Mouse (Mus musculus): ENCODE results near the gene Dysf.
A peak's percentile ranks its signal among the peaks of the same experiment; 100 is the strongest.

Dysf gene

DNA sequence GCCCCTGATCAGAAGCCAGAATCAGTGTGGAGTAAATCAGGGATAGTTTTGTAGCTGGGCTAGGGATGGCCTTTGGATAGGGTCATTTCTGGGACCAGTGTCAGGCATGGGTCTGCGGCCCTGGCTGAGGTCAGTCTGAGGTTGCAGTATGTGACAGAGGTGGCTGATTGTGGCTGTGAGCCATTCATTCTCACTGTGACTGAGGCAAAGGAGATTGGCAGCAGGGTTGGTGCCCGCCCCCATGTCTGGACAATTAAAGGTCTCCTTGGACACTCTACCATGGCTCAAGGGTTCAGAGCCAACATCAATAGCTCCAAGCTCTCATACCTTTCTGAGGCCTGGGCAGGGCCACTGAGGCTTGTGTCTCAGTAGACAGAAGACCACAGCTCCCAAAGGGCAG is 227.0 kb downstream of the Dysf start:
- DNase-seq = no peak

DNA sequence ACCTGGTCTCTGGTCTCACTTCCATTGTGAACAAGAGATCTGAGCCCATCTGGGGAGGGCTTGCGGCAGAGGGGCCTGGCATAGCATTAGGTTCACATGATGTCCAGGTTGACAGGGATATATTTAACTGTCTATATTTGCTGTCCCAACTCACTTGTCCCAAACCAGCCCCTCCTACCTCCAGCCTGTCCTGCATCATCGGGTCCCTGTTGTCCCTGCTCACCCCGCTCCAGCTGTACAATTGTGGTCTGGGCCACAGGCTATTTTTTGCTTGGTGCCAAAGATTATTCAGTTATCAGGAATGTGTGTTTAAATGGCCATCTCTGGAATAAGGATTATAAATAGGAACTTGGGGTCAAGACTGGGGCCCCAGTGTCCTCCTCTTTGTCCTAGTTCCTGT is 235.0 kb downstream of the Dysf start:
- peak; percentile 17 for DNase-seq

DNA sequence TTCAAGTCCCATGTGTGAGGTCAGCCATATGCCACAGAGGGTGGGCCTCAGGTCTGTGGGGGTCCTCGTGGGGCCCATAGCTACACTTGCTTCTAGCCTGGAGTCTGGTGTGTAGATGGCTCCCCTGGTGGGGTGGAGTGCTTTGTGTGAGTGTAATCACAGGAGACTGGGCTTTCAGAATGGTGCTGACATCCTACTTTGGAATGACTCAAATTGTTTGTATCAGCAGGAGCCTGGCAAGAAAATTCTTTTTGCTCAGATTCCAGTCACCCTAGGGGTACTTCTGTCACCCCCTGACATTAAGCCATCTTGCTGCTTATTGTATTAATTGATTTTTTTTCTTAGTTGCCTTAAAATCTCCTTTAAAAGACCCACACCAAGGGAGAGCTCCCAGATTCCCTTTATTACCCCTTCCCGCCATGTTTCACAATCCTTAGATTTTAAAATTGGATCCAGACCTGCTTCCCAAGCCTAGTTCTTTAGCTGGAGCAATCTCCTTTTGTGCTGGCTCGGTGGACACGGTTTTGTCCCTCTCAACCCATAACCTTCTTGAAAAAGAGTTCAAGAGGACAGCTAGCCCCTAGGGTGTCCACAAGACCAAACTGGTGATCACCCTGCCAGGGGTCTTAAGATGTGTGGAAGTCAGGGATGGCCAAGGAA is 237.8 kb downstream of the Dysf start:
- DNase-seq = no peak

DNA sequence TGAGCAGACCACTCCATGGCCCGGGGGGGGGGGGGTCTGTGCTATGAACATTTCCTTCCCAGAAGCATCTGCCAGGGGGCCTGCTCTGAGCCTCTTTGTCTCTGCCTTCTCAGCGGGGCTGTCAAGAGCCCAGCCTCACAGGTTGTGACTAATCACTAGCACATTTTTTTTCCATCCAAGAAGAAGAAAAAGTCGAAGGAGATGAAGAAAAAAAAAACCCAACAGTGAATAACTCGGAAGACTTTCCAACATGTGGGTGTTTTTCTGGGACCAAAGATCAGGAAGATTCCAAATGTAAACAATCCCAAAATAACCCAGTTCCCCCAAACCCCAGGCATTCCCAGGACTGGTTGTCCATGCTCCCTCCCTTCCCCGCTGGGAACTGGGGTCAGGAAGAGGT is 238.6 kb downstream of the Dysf start:
- DNase-seq = peak; percentile 45
